Mouse (Mus musculus): ENCODE data around the gene Sorcs2.
A peak's percentile ranks its signal among the peaks of the same experiment; 100 is the strongest.

Gene Sorcs2

DNA sequence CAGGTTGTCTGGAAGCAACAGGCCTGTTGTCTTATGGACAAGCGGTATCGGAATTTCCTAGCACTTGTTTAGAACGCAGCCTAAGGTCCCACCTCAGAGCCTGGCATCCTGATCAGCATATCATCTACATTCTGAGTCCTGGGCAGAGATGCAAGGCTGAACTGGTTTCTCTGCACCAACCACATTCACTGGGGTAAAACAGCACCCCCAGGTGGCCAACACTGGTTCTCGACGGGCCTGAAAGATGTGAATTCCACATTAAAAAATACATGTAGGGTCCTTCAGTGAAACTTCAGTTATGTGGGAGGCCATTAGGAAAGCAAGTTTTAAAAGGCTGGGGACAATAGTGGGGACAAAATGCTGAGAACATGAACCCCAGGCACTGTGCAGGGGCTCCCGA lies 174.2 kb downstream of the Sorcs2 start:
- peak; percentile 49 for DNase-seq

DNA sequence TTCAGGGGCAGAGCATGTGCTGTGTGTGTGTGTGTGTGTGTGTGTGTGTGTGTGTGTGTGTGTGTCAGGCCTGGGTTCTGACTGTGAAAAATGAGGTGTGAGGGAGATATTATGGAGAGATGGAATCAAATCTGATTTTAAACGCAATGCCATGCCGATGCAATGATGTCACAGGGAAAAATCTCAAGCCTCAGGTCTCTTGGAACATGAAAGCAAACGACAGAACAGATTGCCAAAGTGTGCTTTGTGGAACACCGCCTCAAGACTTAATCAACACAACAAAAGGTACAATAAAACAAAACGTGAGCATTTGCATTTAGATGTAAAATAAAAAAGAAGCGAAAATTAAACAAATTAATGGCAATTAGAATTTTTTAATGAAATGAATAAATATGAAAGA lies 177.3 kb downstream of the Sorcs2 start:
- no peak for DNase-seq

DNA sequence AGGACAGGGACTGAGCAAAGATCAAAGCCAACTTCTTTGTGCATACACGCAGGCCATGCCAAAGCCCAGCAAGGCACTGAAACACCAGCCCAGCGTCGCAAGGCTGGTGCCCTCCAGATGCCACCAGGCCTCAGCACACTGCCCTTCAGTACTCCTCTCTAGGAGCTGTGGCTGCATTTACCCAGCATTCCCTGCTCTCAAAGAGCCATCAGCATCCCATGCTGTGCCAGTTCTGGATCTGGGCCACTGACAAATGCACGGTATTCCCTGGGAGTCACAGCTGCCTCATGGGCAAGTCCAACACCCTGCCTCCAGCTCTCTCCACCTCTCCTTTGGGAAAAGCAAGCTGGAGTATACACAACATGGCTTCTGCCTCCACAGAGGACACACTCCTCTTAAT lies 177.8 kb downstream of the Sorcs2 start:
- no peak for DNase-seq

- DNase-seq = peak; percentile 92
Observed at GRCm38 (mm10) chr5:36213310-36213709, 184.6 kb downstream of the Sorcs2 start.

DNA sequence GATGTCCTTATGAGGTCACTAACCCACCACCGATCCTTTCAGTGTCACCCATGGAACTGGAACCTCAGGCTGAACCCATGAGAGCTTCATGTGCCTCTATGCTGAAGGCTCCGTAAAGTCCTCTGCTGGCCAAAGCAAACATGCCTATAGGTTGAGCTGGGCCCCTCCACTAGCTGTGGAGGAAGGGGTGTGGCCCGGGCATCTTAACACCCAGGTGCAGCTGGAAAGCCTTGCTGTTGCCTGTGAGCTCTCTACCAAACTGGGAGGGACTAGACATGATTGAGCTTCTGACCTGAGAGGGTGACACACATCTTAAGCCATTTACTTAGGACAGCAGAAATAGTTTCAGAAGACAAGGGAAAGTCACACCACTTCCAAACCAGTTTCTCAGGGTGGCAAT lies 189.1 kb downstream of the Sorcs2 start:
- DNase-seq = no peak

GRCm38 (mm10) chr5:36205397-36205796 lies 192.5 kb downstream of the Sorcs2 start:
- DNase-seq = no peak

GRCm38 (mm10) chr5:36203916-36204315 lies 194.0 kb downstream of the Sorcs2 start, which contains the start of gene Psapl1:
Psapl1 (plus strand) TSS chr5:36204021.
- DNase-seq = no peak

DNA sequence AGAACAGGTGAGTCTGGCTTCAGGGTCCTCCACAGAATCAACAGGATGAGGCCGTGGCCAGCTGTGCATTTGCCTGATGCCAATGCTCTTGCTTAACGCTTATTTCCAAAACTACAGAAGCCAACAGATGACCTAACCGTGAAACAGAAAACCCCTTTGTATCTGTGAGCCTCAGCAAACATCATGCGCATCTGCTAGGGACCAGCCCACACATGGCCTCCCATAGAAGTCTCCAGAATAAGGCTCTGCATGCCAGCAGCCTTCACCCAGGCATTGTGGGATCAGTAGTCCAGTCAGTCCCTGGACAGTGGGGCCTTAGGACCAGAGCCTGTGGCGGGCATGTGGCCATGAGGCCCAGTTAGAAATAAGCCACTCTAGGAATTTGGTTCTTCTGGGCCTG lies 194.5 kb downstream of the Sorcs2 start:
- DNase-seq = no peak

DNA sequence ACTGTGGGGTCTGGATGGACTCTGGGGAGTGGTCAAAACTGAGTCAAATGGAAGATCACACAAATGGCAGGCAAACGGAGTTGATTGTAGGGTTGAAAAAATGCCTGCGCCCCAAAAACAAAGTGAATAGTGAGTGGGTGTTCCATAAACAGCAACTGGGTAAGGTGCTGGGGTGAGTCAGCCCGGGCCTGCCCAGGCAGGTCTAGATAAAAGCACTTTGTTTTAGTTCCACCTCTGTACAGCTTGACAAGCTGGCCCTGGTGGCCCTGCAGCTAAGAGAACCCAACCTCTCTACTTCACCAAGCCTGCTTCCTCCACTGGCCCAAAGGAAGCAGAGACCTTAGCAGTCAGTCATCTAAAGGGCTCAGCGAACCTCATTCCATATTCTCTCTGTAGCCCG lies 195.2 kb downstream of the Sorcs2 start:
- no peak for DNase-seq

DNA sequence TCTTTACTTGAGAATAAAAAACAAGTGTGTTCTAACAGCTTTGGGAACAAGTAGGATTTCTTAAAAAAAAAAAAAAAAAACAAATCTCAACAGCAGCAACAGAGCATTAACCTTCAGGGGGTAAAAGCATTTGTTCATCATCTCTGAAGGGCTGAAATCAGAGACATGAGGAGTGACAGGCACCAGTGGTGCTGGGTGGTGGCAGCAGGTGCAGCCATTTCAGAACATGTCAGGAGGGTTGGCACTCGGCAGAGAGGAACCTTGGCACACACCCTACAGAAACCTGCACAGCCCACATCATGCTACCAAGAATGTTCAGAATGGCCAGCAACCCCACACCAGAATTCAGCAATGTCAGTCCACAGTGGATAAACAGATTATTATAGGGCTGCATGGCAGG lies 198.4 kb downstream of the Sorcs2 start:
- no peak for DNase-seq

DNA sequence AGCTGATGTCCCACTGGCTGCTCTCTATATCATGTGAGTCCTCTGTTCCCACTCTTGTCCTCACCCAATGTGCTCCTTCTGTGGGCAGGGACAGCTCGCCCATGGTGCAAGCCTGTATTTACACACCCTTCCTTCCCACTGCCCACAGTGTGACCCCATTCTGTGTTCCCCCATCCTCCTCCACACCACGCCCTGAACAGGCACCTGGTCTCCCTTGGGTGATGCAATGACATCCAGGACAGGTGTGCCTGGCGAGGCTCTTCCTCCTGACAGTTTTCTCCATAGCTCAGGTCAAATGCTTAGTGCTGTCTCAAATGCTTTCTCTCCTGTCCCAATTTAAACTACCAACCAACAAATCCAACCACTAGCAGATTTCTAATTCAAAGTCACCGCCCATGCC lies 202.5 kb downstream of the Sorcs2 start:
- DNase-seq = no peak

- no peak for DNase-seq
Observed at GRCm38 (mm10) chr5:36194631-36195030, 203.3 kb downstream of the Sorcs2 start.

- no peak for DNase-seq
Observed at GRCm38 (mm10) chr5:36192677-36193076, 205.3 kb downstream of the Sorcs2 start.

- no peak for DNase-seq
Observed at GRCm38 (mm10) chr5:36191876-36192275, 206.1 kb downstream of the Sorcs2 start.

DNA sequence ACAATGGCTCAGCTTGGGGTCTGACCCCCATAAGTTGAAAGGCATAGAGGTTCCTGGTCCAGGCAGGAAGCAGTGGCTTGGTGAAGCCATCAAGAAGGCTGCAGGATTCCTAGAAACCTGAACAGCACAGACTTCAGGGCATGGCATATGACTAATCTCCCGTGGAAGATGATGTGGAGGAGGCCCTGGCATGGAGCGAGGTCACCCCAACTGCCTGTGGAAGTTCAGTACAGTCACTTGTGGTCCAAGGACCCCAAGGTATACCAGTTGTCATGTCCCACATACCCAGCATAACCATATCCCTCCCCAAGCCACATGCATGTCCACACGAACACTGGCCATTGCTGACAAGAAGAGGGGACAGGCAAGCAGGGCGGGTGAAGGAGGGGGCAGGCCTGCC lies 206.7 kb downstream of the Sorcs2 start:
- DNase-seq = no peak

DNA sequence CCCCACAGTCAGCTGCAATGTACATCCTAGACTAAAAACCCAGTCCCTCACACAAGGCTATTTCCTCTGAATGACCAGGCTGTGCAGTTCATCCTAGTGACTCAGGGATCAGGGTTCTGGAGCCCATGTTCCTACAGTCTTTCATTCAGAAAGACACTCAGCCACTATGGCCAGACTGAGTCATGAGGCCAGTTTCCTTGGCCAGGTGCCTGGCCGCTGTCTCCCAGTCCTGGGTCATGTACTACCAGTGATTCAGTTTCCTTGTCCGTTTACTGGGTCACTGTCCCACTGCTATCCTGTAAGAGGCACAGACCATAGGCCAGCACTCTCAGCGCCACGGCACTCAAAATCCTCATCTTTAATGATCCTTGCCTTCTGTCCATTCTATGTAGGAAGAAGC lies 209.6 kb downstream of the Sorcs2 start:
- DNase-seq = no peak

- DNase-seq = no peak
Observed at GRCm38 (mm10) chr5:36186294-36187053, 211.5 kb downstream of the Sorcs2 start.

DNA sequence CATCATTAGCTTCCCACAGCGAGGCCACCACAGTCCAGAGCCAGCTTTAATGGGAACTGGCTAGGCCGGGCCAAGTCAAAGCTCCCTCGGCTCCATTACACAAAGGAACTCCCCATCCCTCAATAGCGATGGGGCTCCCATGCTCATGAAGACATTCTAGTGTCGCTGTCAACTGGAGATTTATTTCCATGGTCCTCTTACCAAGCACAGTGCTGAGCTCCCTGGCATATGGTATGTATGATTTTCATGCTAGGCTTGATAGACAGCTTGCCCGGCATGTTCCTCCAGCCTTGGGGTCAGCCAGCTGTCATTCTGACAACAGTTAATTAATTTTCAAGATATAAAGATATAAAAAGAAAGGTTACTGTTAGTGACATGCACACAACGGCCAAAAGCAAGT lies 215.6 kb downstream of the Sorcs2 start:
- no peak for DNase-seq

GRCm38 (mm10) chr5:36179708-36180107 lies 218.2 kb downstream of the Sorcs2 start:
- no peak for DNase-seq

DNA sequence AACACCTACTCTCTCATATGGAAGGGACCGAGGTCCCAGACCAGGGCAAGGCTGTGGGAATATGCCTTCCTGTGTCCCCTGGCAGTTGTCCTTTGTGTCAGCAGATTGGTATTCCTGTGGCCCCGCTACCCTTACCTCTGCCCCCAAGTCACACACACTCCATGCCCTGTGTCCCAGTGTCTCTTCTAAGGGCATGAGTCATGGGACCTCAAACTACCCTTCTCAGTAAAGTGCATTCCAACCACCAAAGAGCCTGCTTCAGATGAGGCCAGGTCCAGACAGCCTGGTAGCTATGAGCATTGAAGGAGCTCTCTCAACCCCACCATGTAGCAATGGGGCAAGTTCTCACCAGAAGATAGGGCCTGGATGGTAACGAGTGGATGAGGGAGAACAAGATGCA lies 219.2 kb downstream of the Sorcs2 start:
- no peak for DNase-seq

GRCm38 (mm10) chr5:36178215-36178614 lies 219.7 kb downstream of the Sorcs2 start:
- no peak for DNase-seq

GRCm38 (mm10) chr5:36176873-36177272 lies 221.1 kb downstream of the Sorcs2 start:
- no peak for DNase-seq

DNA sequence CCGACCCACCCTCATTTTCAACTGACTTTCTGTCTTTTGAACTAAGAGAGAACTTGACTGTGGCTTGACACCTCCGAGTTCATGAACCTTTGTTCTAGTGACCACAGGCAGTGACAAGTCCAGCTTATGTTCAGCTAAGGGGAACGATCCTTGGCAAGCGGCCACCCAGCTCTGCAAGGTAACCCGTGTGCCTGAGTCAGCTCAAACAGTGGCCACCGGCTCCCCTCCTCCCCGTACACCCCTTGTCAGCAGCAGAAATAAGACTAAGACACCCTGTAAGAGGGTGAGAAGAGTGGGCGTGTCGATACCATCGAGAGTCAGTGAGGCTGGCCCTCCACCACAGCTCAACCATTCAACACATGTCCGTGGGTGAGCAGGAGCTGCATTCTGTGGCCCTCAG lies 221.5 kb downstream of the Sorcs2 start:
- DNase-seq = no peak

GRCm38 (mm10) chr5:36174569-36175115 lies 223.3 kb downstream of the Sorcs2 start:
- no peak for DNase-seq

Data from right cerebral cortex, postnatal 25 days (tissue).